26 mouse cellular contexts compared by ENCODE assay signal in genomic region chr6:143633710-143634109, GRCm38 (mm10).
A peak's percentile ranks its signal among the peaks of the same experiment; 100 is the strongest.
DNase-seq lines count a peak whose midpoint lies in the region; ATAC-seq and TF ChIP-seq lines count a peak whose summit lies in the region.
"Had no signal": no experiment of that assay in that cellular context is flagged by ENCODE, and none has a peak within 500 bp of the region (broad histone marks: within the 10 kb centered on the region; RNA-seq: fewer than 3 reads in every experiment).

No protein-coding gene starts in this region.

- 61% methylated on average over 6 of the region's 6 CpGs for WGBS in kidney, adult 2 months
- WGBS in liver, embryonic 11.5 days = 67% methylated on average over 6 of the region's 6 CpGs
- 59% methylated on average over 6 of the region's 6 CpGs for WGBS in liver, embryonic 14.5 days (ENCODE audit: insufficient replicate concordance)
- WGBS in stomach, postnatal 0 days = 53% methylated on average over 6 of the region's 6 CpGs

- H3K27me3 ChIP-seq in kidney, adult 2 months (replicated peaks; ENCODE audit: control insufficient read depth, insufficient read depth, low read length) = no peaks in the 10 kb centered on the region
- no peaks in the 10 kb centered on the region for H3K27me3 ChIP-seq in liver, embryonic 11.5 days (replicated peaks; ENCODE audit: control insufficient read depth, insufficient read depth, low read length)
- no peaks in the 10 kb centered on the region for H3K27me3 ChIP-seq in liver, embryonic 14.5 days (ENCODE audit: control insufficient read depth, insufficient read depth, low read length)
- no peaks in the 10 kb centered on the region for H3K27me3 ChIP-seq in stomach, postnatal 0 days (ENCODE audit: control insufficient read depth, insufficient read depth, low read length)
- H3K27me3 ChIP-seq: intestine, embryonic 15.5 days; limb, embryonic 15.5 days; stomach, embryonic 15.5 days had no signal

- peaks cover 5% of the 10 kb centered on the region; the same call in 1 of the 2 replicates for H3K4me1 ChIP-seq in kidney, adult 2 months (ENCODE audit: control insufficient read depth, insufficient read depth, low read length)
- no peaks in the 10 kb centered on the region for H3K4me1 ChIP-seq in liver, embryonic 11.5 days (replicated peaks; ENCODE audit: control insufficient read depth, insufficient read depth, low read length)
- H3K4me1 ChIP-seq in liver, embryonic 14.5 days (replicated peaks; ENCODE audit: control insufficient read depth in 2 of 2, insufficient read depth in 2 of 2, low read length in 1 of 2) = peaks cover 0 to 2% of the 10 kb centered on the region in 2 experiments; a peak in 2 of 4 replicates
- no peaks in the 10 kb centered on the region for H3K4me1 ChIP-seq in stomach, postnatal 0 days (replicated peaks; ENCODE audit: control insufficient read depth, insufficient read depth)
- H3K4me1 ChIP-seq: intestine, embryonic 15.5 days; limb, embryonic 10.5 days; limb, embryonic 15.5 days; stomach, embryonic 15.5 days had no signal

- no peak overlapping the region for H3K4me2 ChIP-seq in liver, embryonic 11.5 days
- H3K4me2 ChIP-seq in liver, embryonic 14.5 days (ENCODE audit: low read depth) = no peak overlapping the region
- H3K4me2 ChIP-seq in stomach, postnatal 0 days (replicated peaks; ENCODE audit: low read depth) = no peak overlapping the region
- H3K4me2 ChIP-seq: intestine, embryonic 15.5 days; limb, embryonic 15.5 days; midbrain, embryonic 11.5 days; stomach, embryonic 15.5 days had no signal

- no peak for TF ChIP-seq POLR2A in kidney, adult 2 months (IDR thresholded peaks at IDR 0.05; ENCODE audit: low read depth, low read length)

- H3K9ac ChIP-seq in liver, embryonic 11.5 days (ENCODE audit: low read depth, low read length) = no peak overlapping the region
- no peak overlapping the region for H3K9ac ChIP-seq in liver, embryonic 14.5 days (replicated peaks)
- H3K9ac ChIP-seq in stomach, postnatal 0 days (ENCODE audit: low read length) = no peak overlapping the region
- H3K9ac ChIP-seq: intestine, embryonic 15.5 days; limb, embryonic 15.5 days; stomach, embryonic 15.5 days had no signal

- H3K36me3 ChIP-seq in kidney, adult 2 months (ENCODE audit: control insufficient read depth, insufficient read depth, low read length) = no peaks in the 10 kb centered on the region
- H3K36me3 ChIP-seq in liver, embryonic 11.5 days (ENCODE audit: control insufficient read depth, insufficient read depth, low read length) = no peaks in the 10 kb centered on the region
- H3K36me3 ChIP-seq in liver, embryonic 14.5 days (replicated peaks; ENCODE audit: control insufficient read depth, insufficient read depth, low read depth) = no peaks in the 10 kb centered on the region
- no peaks in the 10 kb centered on the region for H3K36me3 ChIP-seq in stomach, postnatal 0 days (ENCODE audit: control insufficient read depth, insufficient read depth, low read length)
- H3K36me3 ChIP-seq: intestine, embryonic 15.5 days; limb, embryonic 10.5 days; limb, embryonic 15.5 days; stomach, embryonic 15.5 days had no signal

- ATAC-seq in liver, embryonic 11.5 days (replicated peaks; ENCODE audit: low FRiP score) = 0 out of 2 replicates have a peak, but pooled peaks have one; percentile 11
- ATAC-seq in liver, embryonic 14.5 days (ENCODE audit: insufficient read depth) = 0 out of 2 replicates have a peak, but pooled peaks have one; percentile 15
- ATAC-seq in stomach, postnatal 0 days (ENCODE audit: low FRiP score, low TSS enrichment) = no peak
- ATAC-seq: hindbrain, postnatal 0 days; midbrain, embryonic 16.5 days had no signal

- no peak overlapping the region for H3K4me3 ChIP-seq in kidney, adult 2 months (ENCODE audit: insufficient read depth, low read depth, low read length)
- H3K4me3 ChIP-seq in liver, embryonic 11.5 days (ENCODE audit: low read depth, low read length) = no peak overlapping the region
- no peak overlapping the region for H3K4me3 ChIP-seq in liver, embryonic 14.5 days (ENCODE audit: insufficient read depth in 1 of 2, low read depth in 2 of 2, low read length in 2 of 2)
- H3K4me3 ChIP-seq in stomach, postnatal 0 days (ENCODE audit: low read depth, low read length) = no peak overlapping the region
- H3K4me3 ChIP-seq: erythroblast, embryonic 14.5 days; intestine, embryonic 15.5 days; limb, embryonic 10.5 days; limb, embryonic 15.5 days; stomach, embryonic 15.5 days had no signal

- no peaks in the 10 kb centered on the region for H3K9me3 ChIP-seq in liver, embryonic 11.5 days (ENCODE audit: control insufficient read depth, low read length)
- H3K9me3 ChIP-seq in liver, embryonic 14.5 days (ENCODE audit: control insufficient read depth, low read length) = no peaks in the 10 kb centered on the region
- no peaks in the 10 kb centered on the region for H3K9me3 ChIP-seq in stomach, postnatal 0 days (ENCODE audit: control insufficient read depth, low read length)
- H3K9me3 ChIP-seq: intestine, embryonic 15.5 days; limb, embryonic 10.5 days; limb, embryonic 15.5 days; stomach, embryonic 15.5 days had no signal

- no peak for TF ChIP-seq CTCF in kidney, adult 2 months (conservative IDR thresholded peaks at IDR 0.05; ENCODE audit: insufficient read depth, insufficient read length, low read depth, low read length)
- TF ChIP-seq CTCF in liver, embryonic 14.5 days (IDR thresholded peaks at IDR 0.05; ENCODE audit: low read depth) = no peak
- TF ChIP-seq CTCF in stomach, postnatal 0 days (IDR thresholded peaks at IDR 0.05; ENCODE audit: low read depth) = no peak

- TF ChIP-seq EP300 in liver, embryonic 14.5 days (IDR thresholded peaks at IDR 0.05; ENCODE audit: low read depth) = no peak
- no peak for TF ChIP-seq EP300 in stomach, postnatal 0 days (optimal IDR thresholded peaks at IDR 0.05)

- no peak overlapping the region for H3K27ac ChIP-seq in kidney, adult 2 months (ENCODE audit: insufficient read depth, low read depth, low read length)
- H3K27ac ChIP-seq in liver, embryonic 11.5 days (ENCODE audit: low read depth, low read length) = no peak overlapping the region
- no peak overlapping the region for H3K27ac ChIP-seq in liver, embryonic 14.5 days
- no peak overlapping the region for H3K27ac ChIP-seq in stomach, postnatal 0 days (replicated peaks)
- H3K27ac ChIP-seq: hindbrain, postnatal 0 days; intestine, embryonic 15.5 days; limb, embryonic 10.5 days; limb, embryonic 15.5 days; stomach, embryonic 15.5 days had no signal

- DNase-seq in kidney, adult 2 months = peak; percentile 17
- DNase-seq in kidney, postnatal 25 days = no peak
- no peak for DNase-seq in liver, embryonic 11.5 days (ENCODE audit: low spot score)
- no peak for DNase-seq in liver, embryonic 14.5 days (ENCODE audit: low read depth in 3 of 3, low spot score in 3 of 3)
- no peak for DNase-seq in adrenal gland, adult 18-20 months (ENCODE audit: low spot score in 2 of 2)
- DNase-seq in stomach, postnatal 0 days (ENCODE audit: low spot score) = no peak
- DNase-seq: adrenal gland, adult 2 months; adrenal gland, postnatal 36 days; B cell, adult 2 months; cerebellum, adult 18-20 months; cerebellum, postnatal 10 days; gastrocnemius, postnatal 10 days; heart, postnatal 14 days; layer of hippocampus, adult 9-11 months; lung, postnatal 36 days; right cerebral cortex, postnatal 25 days; thymus, adult 18-20 months; thymus, postnatal 25 days had no signal
